Mouse (Mus musculus) CD4-positive helper T cell, adult 2 months (primary cell): ENCODE measurements around the gene Sf3b1.
"Not testable (repeated sequence)": the region's sequence is repeated elsewhere in the genome, so short reads cannot be mapped to it uniquely, and the experiment has no call there.

ENCODE experiments used
- DNase-seq: peaks from one replicate; pipeline ENCODE4 v3.0.0-alpha.2; 2012; ENCODE audit warnings: low read depth, missing footprints, low spot score

Sf3b1 gene

DNA sequence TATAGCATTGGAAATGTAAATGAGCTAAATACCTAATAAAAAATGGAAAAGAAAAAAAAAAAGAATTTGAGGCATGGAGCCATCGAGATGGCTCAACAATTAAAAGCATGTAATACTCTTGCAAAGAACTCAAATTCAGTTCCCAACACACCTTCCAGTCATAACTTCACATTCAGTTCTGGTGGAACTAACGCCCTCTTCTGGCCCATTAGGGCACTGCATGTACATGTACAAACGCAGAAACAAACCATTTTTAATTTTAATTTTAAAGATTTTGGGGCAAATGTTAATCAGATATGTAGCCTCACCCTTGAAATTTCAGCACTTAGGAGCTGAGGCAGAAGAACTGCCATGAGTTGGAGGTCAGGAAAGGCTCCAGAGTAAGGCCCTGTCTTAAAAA lies 68.8 kb downstream of the Sf3b1 start:
- no peak for DNase-seq

GRCm38 (mm10) chr1:54956995-54957394 lies 70.3 kb downstream of the Sf3b1 start:
- DNase-seq = not testable (repeated sequence)

GRCm38 (mm10) chr1:54954856-54955255 lies 72.4 kb downstream of the Sf3b1 start:
- DNase-seq = peak; percentile 37

- DNase-seq = no peak
These were observed 82.6 kb downstream of the Sf3b1 start for GRCm38 (mm10) chr1:54944648-54945047.

- DNase-seq = no peak
These were observed 91.8 kb downstream of the Sf3b1 start for GRCm38 (mm10) chr1:54935466-54935865.
